Mouse (Mus musculus) kidney, embryonic 16.5 days (tissue): ENCODE results near the gene Plpp3. TPM values are rescaled to one million over a fixed set of nuclear protein-coding genes. Genes with fewer than 3 reads are reported as not detected.
A peak's percentile ranks its signal among the peaks of the same experiment; 100 is the strongest.

ENCODE experiments used
- ATAC-seq: fragments of 200-750 bp; cut with Nextera tagmentation; 2 replicates; pipeline ENCODE4 v1.8.0; 2017; ENCODE audit warnings: moderate TSS enrichment; ENCODE audit not compliant: low FRiP score, low TSS enrichment
- H3K27ac ChIP-seq: fragments of 300-500 bp; sonication (generic); 2 replicates; pipeline ENCODE4 v1.5.1; 2014; ENCODE audit warnings: low read length
- H3K27me3 ChIP-seq: fragments of 300-500 bp; sonication (generic); 2 replicates; pipeline ENCODE4 v1.6.1; 2014; ENCODE audit warnings: low read length, control low read depth, mixed read lengths; ENCODE audit not compliant: insufficient read depth
- H3K36me3 ChIP-seq: fragments of 300-500 bp; sonication (generic); 2 replicates; pipeline ENCODE4 v1.6.1; 2014; ENCODE audit warnings: low read length, control low read depth, mixed read lengths; ENCODE audit not compliant: insufficient read depth
- H3K4me1 ChIP-seq: fragments of 300-500 bp; sonication (generic); 2 replicates; pipeline ENCODE4 v1.6.1; 2014; ENCODE audit warnings: low read length, control low read depth, mixed read lengths; ENCODE audit not compliant: insufficient read depth
- H3K4me2 ChIP-seq: fragments of 300-500 bp; sonication (generic); replicated peaks from 2 replicates; pipeline ENCODE4 v1.6.1; 2014; ENCODE audit warnings: low read depth, low read length
- H3K4me3 ChIP-seq: fragments of 300-500 bp; sonication (generic); 2 replicates; pipeline ENCODE4 v1.5.1; 2014; ENCODE audit warnings: mild to moderate bottlenecking, low read length
- H3K9ac ChIP-seq: fragments of 300-500 bp; sonication (generic); replicated peaks from 2 replicates; pipeline ENCODE4 v1.6.1; 2014; ENCODE audit warnings: low read length
- H3K9me3 ChIP-seq: fragments of 300-500 bp; sonication (generic); 2 replicates; pipeline ENCODE4 v1.6.1; 2016; ENCODE audit warnings: low read length, control low read depth
- WGBS: fragments of 180-500 bp; shearing (Covaris S2); extraction: QIAGEN DNeasy Blood & Tissue Kit; methylation state at CpG from one replicate; pipeline ENCODE4 v1.1.7; 2014; 5-methylcytosine and 5-hydroxymethylcytosine counted together
- polyA plus RNA-seq: library from polyadenylated mRNA; unstranded; fragments of >200 nt; fragmentation: Nextera tagmentation; extraction: Ambion mirVana; gene quantifications from 2 replicates; pipeline ENCODE4 v1.2.1, GENCODE M21; 2015

Gene Plpp3
- polyA plus RNA-seq, 1 experiment from 2014 or later = 76.3 TPM

DNA sequence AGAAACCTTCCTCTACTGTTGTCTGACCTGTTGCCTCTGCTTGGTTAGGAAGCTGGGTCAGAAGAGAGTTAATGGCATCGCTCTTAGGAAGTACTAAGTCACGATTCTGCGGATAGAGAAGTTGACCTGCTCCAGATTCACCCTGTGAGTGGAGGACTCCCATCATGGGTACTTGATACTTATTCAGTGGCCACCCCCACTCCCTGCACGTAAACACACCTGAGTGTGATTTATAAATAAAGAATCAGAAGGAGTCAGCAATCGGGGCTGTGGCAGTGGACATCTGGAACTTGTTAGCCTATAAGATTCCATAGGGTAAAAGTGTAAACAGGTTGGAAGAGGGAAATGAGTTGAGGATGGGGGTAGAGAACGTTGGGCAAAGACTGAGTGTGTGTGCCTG lies 49.0 kb downstream of the Plpp3 start:
- Histone ChIP-seq H3K4me3 (no peak overlapping the region), H3K4me1 (peaks cover 47% of the 10 kb centered on the region), H3K27me3 (no peaks in the 10 kb centered on the region), H3K27ac (peak overlapping the region; percentile 56; the same call in 1 of the 2 replicates), H3K36me3 (peaks cover 19% of the 10 kb centered on the region), H3K9me3 (no peaks in the 10 kb centered on the region), H3K9ac (no peak overlapping the region), H3K4me2 (no peak overlapping the region)
- no peak; the same call in 1 of the 2 replicates for ATAC-seq
- WGBS = 51% methylated on average over 6 of the region's 6 CpGs

DNA sequence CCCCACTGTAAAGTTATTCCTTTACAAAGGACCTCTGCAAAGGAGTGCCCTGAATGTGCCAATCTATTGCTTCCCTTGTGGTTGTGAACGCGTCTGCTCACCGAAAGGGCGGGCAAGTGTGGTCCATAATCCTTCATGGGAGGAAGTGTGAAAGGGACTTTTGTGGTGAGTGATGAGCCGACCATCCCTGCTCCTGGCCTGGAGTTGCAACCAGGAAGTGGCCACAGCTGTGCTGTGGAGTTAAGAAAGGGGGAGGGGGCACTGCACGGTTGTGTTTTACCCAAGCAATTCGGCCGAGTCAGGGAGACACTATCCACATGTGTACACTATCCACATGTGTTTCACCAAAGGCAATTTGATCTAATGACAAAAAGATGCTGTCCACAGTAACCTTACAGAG lies 49.8 kb downstream of the Plpp3 start:
- H3K4me1 ChIP-seq = peaks cover 44% of the 10 kb centered on the region
- H3K27ac ChIP-seq = no peak overlapping the region
- WGBS = 35% methylated on average over 8 of the region's 8 CpGs
- H3K27me3 ChIP-seq = no peaks in the 10 kb centered on the region
- H3K9me3 ChIP-seq = no peaks in the 10 kb centered on the region
- peaks cover 28% of the 10 kb centered on the region for H3K36me3 ChIP-seq
- no peak overlapping the region for H3K4me2 ChIP-seq
- H3K4me3 ChIP-seq = no peak overlapping the region
- H3K9ac ChIP-seq = no peak overlapping the region
- peak; percentile 12; the same call in 1 of the 2 replicates for ATAC-seq

DNA sequence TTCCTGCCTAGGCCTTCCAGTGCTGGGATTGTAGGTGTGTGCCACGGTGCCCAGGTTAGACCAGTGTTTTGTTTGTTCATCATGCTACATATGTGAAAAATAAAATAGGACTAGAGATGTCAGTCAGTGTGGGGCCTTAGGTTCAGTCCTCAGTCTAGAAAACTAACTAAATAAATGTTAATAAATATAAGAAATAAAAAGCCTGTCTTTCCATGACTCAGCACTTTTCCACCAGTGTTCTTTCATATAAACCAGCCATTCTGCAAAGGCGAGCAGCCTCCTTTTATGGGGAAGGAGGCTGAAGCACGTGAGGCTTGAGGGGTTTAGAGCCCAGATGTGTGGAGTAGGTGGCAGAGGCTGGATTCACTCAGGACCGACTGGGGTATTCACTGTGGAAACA lies 50.5 kb downstream of the Plpp3 start:
- Histone ChIP-seq H3K9me3 (no peaks in the 10 kb centered on the region), H3K27ac (no peak overlapping the region), H3K9ac (no peak overlapping the region), H3K4me2 (no peak overlapping the region), H3K36me3 (peaks cover 35% of the 10 kb centered on the region), H3K4me3 (no peak overlapping the region), H3K4me1 (peaks cover 44% of the 10 kb centered on the region), H3K27me3 (no peaks in the 10 kb centered on the region)
- ATAC-seq = no peak
- 91% methylated on average over 4 of the region's 4 CpGs for WGBS

DNA sequence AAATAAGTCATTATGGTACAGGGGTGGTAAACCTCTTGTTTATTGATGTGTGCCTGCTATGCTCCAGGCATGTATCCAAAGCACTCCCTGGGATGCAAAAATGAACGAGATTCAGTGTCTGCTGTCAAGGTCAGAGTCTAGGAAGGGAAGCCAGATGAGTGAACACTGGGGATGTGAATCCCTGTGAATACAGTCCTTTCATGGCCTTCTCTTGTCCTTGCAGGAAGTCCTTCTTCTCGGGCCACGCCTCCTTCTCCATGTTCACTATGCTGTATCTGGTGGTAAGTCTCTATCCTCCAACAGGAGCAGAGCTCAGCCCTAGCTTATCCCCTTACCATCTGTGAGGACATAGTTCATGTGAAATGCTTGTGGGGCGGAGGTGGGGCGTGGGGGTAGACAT lies 51.8 kb downstream of the Plpp3 start:
- Histone ChIP-seq H3K9ac (no peak overlapping the region), H3K36me3 (peaks cover 35% of the 10 kb centered on the region), H3K4me3 (no peak overlapping the region), H3K4me1 (peaks cover 44% of the 10 kb centered on the region), H3K4me2 (no peak overlapping the region), H3K9me3 (no peaks in the 10 kb centered on the region), H3K27ac (no peak overlapping the region), H3K27me3 (no peaks in the 10 kb centered on the region)
- WGBS = 87% methylated on average over 5 of the region's 5 CpGs
- no peak for ATAC-seq

DNA sequence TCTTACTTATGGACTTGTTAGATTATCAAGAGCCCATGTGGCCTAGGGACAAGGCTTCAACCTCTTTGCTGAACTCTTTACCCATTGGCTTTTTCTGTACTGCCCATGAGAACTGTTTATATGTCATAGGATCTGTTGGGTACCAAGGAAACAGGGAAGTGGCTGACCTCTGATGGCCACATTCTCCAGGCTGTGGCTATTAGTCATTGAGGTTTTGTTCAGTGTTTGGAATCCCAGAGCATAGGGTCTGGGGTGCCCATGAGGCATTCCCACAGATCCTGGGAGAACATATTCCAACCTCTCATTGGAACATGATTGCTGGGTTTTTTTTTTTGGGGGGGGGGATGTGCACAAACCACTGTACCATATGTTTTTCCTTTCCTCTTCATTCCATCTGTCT lies 56.2 kb downstream of the Plpp3 start:
- ATAC-seq = no peak
- Histone ChIP-seq H3K36me3 (peaks cover 41% of the 10 kb centered on the region), H3K4me3 (no peak overlapping the region), H3K27ac (no peak overlapping the region), H3K9me3 (no peaks in the 10 kb centered on the region), H3K27me3 (no peaks in the 10 kb centered on the region), H3K4me1 (peaks cover 21% of the 10 kb centered on the region), H3K9ac (no peak overlapping the region), H3K4me2 (no peak overlapping the region)

DNA sequence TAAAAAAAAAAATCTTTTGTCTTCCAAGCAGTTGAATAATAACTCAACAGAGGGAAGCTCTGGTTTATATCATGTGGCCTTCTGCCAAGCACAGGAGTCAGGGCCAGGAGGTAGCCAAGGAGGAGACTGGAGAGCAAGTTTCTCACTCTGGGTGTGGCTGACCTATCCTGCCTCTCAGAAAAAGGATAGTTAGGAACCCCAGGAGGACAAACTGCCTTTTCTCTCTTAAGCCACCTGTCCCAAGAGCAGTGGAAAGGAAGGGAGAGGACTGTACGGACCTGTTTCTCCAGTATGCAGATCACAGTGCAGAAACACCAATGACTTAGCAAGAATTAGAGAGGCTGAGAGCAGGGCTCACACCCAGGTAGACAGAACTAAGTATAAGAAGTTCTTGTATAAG lies 57.3 kb downstream of the Plpp3 start:
- Histone ChIP-seq H3K27ac (peak overlapping the region; percentile 27), H3K4me1 (peaks cover 21% of the 10 kb centered on the region)
- WGBS = 39% methylated on average over 1 of the region's 1 CpGs

DNA sequence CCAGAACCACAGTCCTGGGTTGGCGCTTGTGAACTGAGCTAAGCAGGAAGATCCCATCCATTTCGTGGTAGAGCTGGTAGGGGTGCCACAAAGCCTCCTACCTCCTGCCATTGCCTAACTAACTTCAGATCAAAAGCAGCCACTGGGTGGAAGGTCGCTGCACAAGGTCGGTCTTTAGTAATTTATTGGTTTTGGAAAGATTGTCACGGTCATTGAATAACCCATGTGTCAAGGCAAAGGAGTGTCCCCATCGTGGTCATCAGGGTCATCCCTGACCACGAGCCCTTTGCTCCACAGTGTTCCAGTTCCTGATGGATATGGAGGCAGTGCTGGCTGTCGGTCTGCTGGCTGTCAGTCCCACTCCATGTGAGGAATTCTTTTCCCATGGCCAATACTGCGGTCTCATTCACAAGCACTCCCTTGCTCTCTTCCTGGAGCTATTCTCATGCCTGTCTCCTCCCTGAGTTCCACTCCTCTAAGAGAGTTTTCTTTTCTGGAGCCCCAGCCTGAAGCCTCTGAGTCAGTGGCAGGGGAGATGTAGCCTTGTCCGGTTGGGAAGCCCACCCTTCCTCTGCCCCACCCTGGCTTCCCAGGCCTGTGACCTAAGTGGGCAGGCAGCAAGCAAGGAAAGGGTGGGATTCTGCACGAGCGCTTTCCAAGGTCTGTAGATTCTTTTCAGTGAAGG lies 58.7 kb downstream of the Plpp3 start:
- no peak for ATAC-seq
- WGBS = 48% methylated on average over 12 of the region's 12 CpGs
- H3K4me3 ChIP-seq = no peak overlapping the region
- H3K9me3 ChIP-seq = no peaks in the 10 kb centered on the region
- no peak overlapping the region for H3K9ac ChIP-seq
- no peaks in the 10 kb centered on the region for H3K27me3 ChIP-seq
- H3K36me3 ChIP-seq = peaks cover 37% of the 10 kb centered on the region
- H3K4me2 ChIP-seq = no peak overlapping the region
- H3K4me1 ChIP-seq = peaks cover 15% of the 10 kb centered on the region
- H3K27ac ChIP-seq = peak overlapping the region; percentile 57

More for the DNA sequence above, 57.3 kb downstream of the Plpp3 start:
- Histone ChIP-seq H3K9me3 (no peaks in the 10 kb centered on the region), H3K4me3 (no peak overlapping the region), H3K9ac (no peak overlapping the region), H3K36me3 (peaks cover 33% of the 10 kb centered on the region), H3K4me2 (no peak overlapping the region), H3K27me3 (no peaks in the 10 kb centered on the region)
- peak; percentile 55; the same call in 1 of the 2 replicates for ATAC-seq

DNA sequence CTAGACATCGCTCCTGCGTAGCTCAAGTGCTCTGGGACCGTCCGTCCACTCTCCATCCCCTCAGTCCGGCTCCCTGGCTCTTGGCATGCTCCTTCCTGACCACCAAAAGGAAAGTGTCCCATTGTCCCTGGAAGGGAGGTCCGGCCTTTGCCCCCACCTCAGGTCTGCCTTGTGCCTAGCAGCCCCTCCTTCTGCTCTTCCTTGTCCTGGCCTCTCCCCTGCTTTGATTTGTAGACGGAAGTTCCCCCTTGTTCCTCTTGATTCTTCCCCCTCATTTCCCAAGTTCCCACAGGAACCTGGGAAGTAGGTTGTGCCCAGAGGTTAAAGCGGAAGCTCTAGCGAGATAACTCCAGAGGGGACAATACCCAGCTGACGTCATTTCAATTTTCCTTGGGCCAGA lies 61.1 kb downstream of the Plpp3 start:
- 81% methylated on average over 10 of the region's 10 CpGs for WGBS
- Histone ChIP-seq H3K9ac (no peak overlapping the region), H3K4me3 (no peak overlapping the region), H3K27ac (no peak overlapping the region), H3K4me1 (peaks cover 12% of the 10 kb centered on the region), H3K36me3 (peaks cover 37% of the 10 kb centered on the region), H3K9me3 (no peaks in the 10 kb centered on the region), H3K27me3 (no peaks in the 10 kb centered on the region), H3K4me2 (no peak overlapping the region)
- no peak for ATAC-seq

DNA sequence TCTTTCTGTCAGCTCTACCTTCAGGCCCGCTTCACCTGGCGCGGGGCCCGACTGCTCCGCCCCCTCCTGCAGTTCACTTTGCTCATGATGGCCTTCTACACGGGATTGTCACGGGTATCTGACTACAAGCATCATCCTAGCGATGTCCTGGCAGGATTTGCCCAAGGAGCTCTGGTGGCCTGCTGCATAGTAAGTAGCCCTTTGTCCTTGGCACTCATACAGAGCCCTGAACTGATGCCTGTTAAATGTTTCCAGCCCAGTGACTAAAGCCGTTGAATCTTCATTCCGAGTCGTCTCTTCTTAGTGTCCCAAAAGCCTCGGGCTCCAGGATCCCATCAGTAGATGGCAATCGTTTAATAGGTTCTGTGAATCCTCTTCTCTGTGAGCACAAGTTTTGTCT lies 62.2 kb downstream of the Plpp3 start:
- peaks cover 46% of the 10 kb centered on the region for H3K36me3 ChIP-seq
- ATAC-seq = no peak
- 91% methylated on average over 13 of the region's 13 CpGs for WGBS
- H3K9ac ChIP-seq = no peak overlapping the region
- H3K4me1 ChIP-seq = peaks cover 12% of the 10 kb centered on the region
- H3K27ac ChIP-seq = no peak overlapping the region
- no peaks in the 10 kb centered on the region for H3K9me3 ChIP-seq
- no peak overlapping the region for H3K4me3 ChIP-seq
- H3K4me2 ChIP-seq = no peak overlapping the region
- H3K27me3 ChIP-seq = no peaks in the 10 kb centered on the region

DNA sequence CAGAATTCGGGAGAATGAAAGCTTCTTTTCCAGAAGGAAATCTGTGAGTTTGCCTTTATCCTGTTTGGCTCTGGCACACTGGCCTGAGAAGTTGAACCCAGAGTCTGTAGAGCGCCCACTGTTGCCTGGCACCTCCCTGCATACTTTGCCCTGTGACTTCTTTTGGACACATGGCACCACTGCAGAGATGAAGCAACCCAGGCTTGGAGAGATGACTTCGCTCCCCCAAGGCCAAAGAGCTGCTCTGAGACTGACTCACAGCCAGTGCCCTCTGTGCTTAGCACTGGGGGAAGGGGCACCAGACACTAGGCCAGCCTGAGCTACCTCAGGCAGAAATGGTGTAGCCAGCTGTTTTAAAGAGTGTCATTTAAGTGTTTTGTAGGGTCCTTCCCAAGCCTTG lies 63.7 kb downstream of the Plpp3 start:
- no peaks in the 10 kb centered on the region for H3K4me1 ChIP-seq
- no peak overlapping the region for H3K4me3 ChIP-seq
- no peak overlapping the region for H3K4me2 ChIP-seq
- no peak overlapping the region for H3K27ac ChIP-seq
- no peak overlapping the region for H3K9ac ChIP-seq
- H3K27me3 ChIP-seq = no peaks in the 10 kb centered on the region
- H3K9me3 ChIP-seq = no peaks in the 10 kb centered on the region
- H3K36me3 ChIP-seq = peaks cover 40% of the 10 kb centered on the region
- no peak for ATAC-seq
- WGBS = 92% methylated on average over 3 of the region's 3 CpGs
